Mouse (Mus musculus) layer of hippocampus, adult 18-20 months (tissue): ENCODE data around the gene Galk1. TPM values are rescaled to one million over a fixed set of nuclear protein-coding genes. Genes with fewer than 3 reads are reported as not detected.

Source experiments
- DNase-seq, 2 experiments: peaks; one replicate each; pipeline ENCODE4 v3.0.0; 2022; ENCODE audit warnings: low spot score in 2 of 2
- total RNA-seq, 2 experiments: library from RNA; stranded (reverse); gene quantifications; 2 replicates each; pipeline ENCODE4 v1.2.3; 2021

The Galk1 gene
- total RNA-seq, 2 experiments from 2014 or later = 11.7 to 14.1 TPM

- DNase-seq = no peak
Observed at GRCm38 (mm10) chr11:116011529-116012261, 824 bp downstream of the Galk1 start.

GRCm38 (mm10) chr11:116010948-116011347 is 1.6 kb downstream of the Galk1 start:
- DNase-seq = no peak

GRCm38 (mm10) chr11:116010146-116010545 is 2.4 kb downstream of the Galk1 start:
- DNase-seq = no peak

GRCm38 (mm10) chr11:116009661-116010060 is 2.9 kb downstream of the Galk1 start:
- no peak for DNase-seq

- no peak for DNase-seq
Observed at GRCm38 (mm10) chr11:116008832-116009375, 3.6 kb downstream of the Galk1 start.

GRCm38 (mm10) chr11:116008411-116008810 is 4.1 kb downstream of the Galk1 start:
- no peak for DNase-seq

GRCm38 (mm10) chr11:116007095-116007850 is 5.2 kb downstream of the Galk1 start:
- no peak for DNase-seq

GRCm38 (mm10) chr11:116005701-116006419 is 6.7 kb downstream of the Galk1 start:
- no peak for DNase-seq

GRCm38 (mm10) chr11:116004840-116005700 is 7.4 kb downstream of the Galk1 start:
- peak; percentile 48 to 57 for DNase-seq

GRCm38 (mm10) chr11:116004186-116004823 is 8.2 kb downstream of the Galk1 start:
- DNase-seq = no peak

GRCm38 (mm10) chr11:116002894-116003293 is 9.6 kb downstream of the Galk1 start:
- DNase-seq = no peak

- DNase-seq = no peak
Observed at GRCm38 (mm10) chr11:116001725-116002124, 10.8 kb downstream of the Galk1 start.

GRCm38 (mm10) chr11:116000607-116001006 is 11.9 kb downstream of the Galk1 start:
- no peak for DNase-seq

- DNase-seq = peak; percentile 48 to 83
Observed at GRCm38 (mm10) chr11:115999538-116000143, 12.9 kb downstream of the Galk1 start.

- DNase-seq = no peak
Observed at GRCm38 (mm10) chr11:115999027-115999426, 13.5 kb downstream of the Galk1 start.

- no peak for DNase-seq
Observed at GRCm38 (mm10) chr11:115997662-115998061, 14.9 kb downstream of the Galk1 start.

- no peak for DNase-seq
Observed at GRCm38 (mm10) chr11:115997047-115997446, 15.5 kb downstream of the Galk1 start.

GRCm38 (mm10) chr11:115995256-115995655 is 17.3 kb downstream of the Galk1 start:
- DNase-seq = no peak

GRCm38 (mm10) chr11:115992098-115992497 is 20.4 kb downstream of the Galk1 start:
- DNase-seq = peak in 1 of 2 experiments; percentile 30

- no peak for DNase-seq
Observed at GRCm38 (mm10) chr11:115989686-115990085, 22.8 kb downstream of the Galk1 start.
